Mouse (Mus musculus) bone marrow, adult 2 months (tissue): ENCODE measurements around the gene Phc2.

Experiments
- CTCF ChIP-seq: fragments of 200-500 bp; IDR thresholded peaks from 2 replicates; pipeline ENCODE4 v1.5.1; 2011; ENCODE audit warnings: low read length, control low read depth; ENCODE audit not compliant: control insufficient read depth, insufficient read depth
- POLR2A ChIP-seq: fragments of 200-500 bp; IDR thresholded peaks from 2 replicates; pipeline ENCODE4 v1.6.1; 2011; ENCODE audit warnings: low read depth, mild to moderate bottlenecking, control low read depth, low read length, borderline replicate concordance; ENCODE audit not compliant: control insufficient read depth

- TF ChIP-seq POLR2A, result no peak
- TF ChIP-seq CTCF, result no peak
These were observed 87.4 kb downstream of the Phc2 start for GRCm38 (mm10) chr4:128741906-128742305.
